Mouse (Mus musculus) CH12.LX (cell line): ENCODE results near the gene Nup37.

ENCODE experiments used
- CTCF ChIP-seq, 2 experiments: IDR thresholded peaks in 1 of 2; conservative IDR thresholded peaks in 1 of 2; 2 replicates each; pipeline ENCODE4 v1.5.1; 2011 to 2012; ENCODE audit warnings: low read depth in 2 of 2, low read length in 2 of 2, improper control_type of control experiment in 1 of 2, inconsistent platforms in 1 of 2, mild to moderate bottlenecking in 1 of 2, moderate library complexity in 1 of 2
- HCFC1 ChIP-seq: IDR thresholded peaks from 2 replicates; pipeline ENCODE4 v1.6.1; 2012; ENCODE audit warnings: low read depth, mild to moderate bottlenecking, inconsistent platforms, low read length, improper control_type of control experiment
- KAT2A ChIP-seq: IDR thresholded peaks from 2 replicates; pipeline ENCODE4 v1.6.1; 2012; ENCODE audit warnings: low read length, improper control_type of control experiment, inconsistent platforms; ENCODE audit not compliant: insufficient replicate concordance
- MEF2A ChIP-seq: IDR thresholded peaks from 2 replicates; pipeline ENCODE4 v1.6.1; 2014; ENCODE audit warnings: low read depth, mild to moderate bottlenecking, inconsistent platforms, low read length, improper control_type of control experiment, borderline replicate concordance
- MXI1 ChIP-seq: IDR thresholded peaks from 2 replicates; pipeline ENCODE4 v1.6.1; 2011; ENCODE audit warnings: mild to moderate bottlenecking, low read depth, low read length, improper control_type of control experiment
- NRF1 ChIP-seq: IDR thresholded peaks from 2 replicates; pipeline ENCODE4 v1.6.1; 2014; ENCODE audit warnings: low read depth, mild to moderate bottlenecking, inconsistent platforms, low read length, improper control_type of control experiment, moderate library complexity
- POLR2A ChIP-seq: IDR thresholded peaks from 2 replicates; pipeline ENCODE4 v1.6.1; 2011; ENCODE audit warnings: low read depth, mild to moderate bottlenecking, improper control_type of control experiment, low read length
- RCOR1 ChIP-seq: conservative IDR thresholded peaks from 2 replicates; pipeline ENCODE4 v1.6.1; 2012; ENCODE audit warnings: low read depth, mild to moderate bottlenecking, inconsistent platforms, low read length, improper control_type of control experiment
- TBP ChIP-seq: conservative IDR thresholded peaks from 2 replicates; pipeline ENCODE4 v1.6.1; 2011; ENCODE audit warnings: low read depth, low read length, improper control_type of control experiment
- USF1 ChIP-seq: IDR thresholded peaks from 2 replicates; pipeline ENCODE4 v1.6.1; 2014; ENCODE audit warnings: low read depth, mild to moderate bottlenecking, inconsistent platforms, low read length, improper control_type of control experiment
- ZKSCAN1 ChIP-seq: IDR thresholded peaks from 2 replicates; pipeline ENCODE4 v1.6.1; 2012; ENCODE audit warnings: low read depth, inconsistent platforms, low read length, improper control_type of control experiment, borderline replicate concordance
- ZNF384 ChIP-seq: IDR thresholded peaks from 2 replicates; pipeline ENCODE4 v1.6.1; 2012; ENCODE audit warnings: low read depth, low read length, improper control_type of control experiment, inconsistent platforms

GRCm38 (mm10) chr10:88167438-88168077 lies 20.8 kb downstream of the Nup37 start:
- TF ChIP-seq MEF2A (no peak), MXI1 (no peak), POLR2A (no peak), CTCF (conservative IDR thresholded peaks at IDR 0.05 in 1 of 2, IDR thresholded peaks at IDR 0.05 in 1 of 2; ENCODE audit: low read depth in 2 of 2, low read length in 2 of 2) (no peak), RCOR1 (no peak), USF1 (no peak), KAT2A (no peak), NRF1 (no peak), ZNF384 (no peak), ZKSCAN1 (no peak), HCFC1 (no peak), TBP (no peak)
